Mouse (Mus musculus): ENCODE measurements around the gene Gabbr1.
"Not testable (repeated sequence)": the region's sequence is repeated elsewhere in the genome, so short reads cannot be mapped to it uniquely, and the experiment has no call there.

The Gabbr1 gene

DNA sequence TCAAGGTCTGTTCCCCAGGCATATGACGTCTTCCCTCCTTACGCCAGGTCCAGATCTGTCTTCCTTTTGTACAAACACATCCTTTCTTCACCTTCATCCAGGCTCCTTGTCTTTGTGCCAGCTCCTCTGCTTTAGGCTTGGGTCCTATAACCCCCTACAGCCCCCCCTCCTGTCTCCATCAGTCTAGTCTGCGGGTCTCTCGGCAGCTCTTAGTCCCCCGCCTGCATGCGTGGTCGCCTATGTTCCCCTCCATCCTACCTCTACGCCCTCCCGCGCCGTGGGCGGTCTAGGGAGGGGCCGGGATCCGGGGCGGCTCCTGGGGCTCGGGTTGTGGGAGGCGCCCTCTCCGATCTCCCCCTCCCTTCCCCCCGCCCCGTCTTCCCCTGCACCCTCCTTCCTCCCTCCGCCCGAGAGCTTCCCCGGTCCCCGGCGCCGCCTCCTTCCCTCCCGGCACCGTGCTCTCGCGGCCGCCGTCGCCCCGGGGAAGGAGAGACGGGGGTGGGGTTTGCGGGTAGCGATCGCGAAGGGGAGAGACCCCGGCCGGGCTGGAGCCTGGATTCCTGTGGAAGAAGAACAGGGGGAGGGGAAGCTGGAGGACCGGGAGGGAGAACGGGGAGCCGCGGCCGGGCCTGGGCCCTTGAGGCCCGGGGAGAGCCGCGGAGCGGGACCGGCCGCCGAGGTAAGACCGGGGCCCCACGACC, at the start of gene Gabbr1:
Gene Gabbr1 (plus strand): TSS at position 356 of the 701 bp plus-strand sequence.
- peak; percentile 90 for DNase-seq (ENCODE audit: low read depth, low spot score)

DNA sequence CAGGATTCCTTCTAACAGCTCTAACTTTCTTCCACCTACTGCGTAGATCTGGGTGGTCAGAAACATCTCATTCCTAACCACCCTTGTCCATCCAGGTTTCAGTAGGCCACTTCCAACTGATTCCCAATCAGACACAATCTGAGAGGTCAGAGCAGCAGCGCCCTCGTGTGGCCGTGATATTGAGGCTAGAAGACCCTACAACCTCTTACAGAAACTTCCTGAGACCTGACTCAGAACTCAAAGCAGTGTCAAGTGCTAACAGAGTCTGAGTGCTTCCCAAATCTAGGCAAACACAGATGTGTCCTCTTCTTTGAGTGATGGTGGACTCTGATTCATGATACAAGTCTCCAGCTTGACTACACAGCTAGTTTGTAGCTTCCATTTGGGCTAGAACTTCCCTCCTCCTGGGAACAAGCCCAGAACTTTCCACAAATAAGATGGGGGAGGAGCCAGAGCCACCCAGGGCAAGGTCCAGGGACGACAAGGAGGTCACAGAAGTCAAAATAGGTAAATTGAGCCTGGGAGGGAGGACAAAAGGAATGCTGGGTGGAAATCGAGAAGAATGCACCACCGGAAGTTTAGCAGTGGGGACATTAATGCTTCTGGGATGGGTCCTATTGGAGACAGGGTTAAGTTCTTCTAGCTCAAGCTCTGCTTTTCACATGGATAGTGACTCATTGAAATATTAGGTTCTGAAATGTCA, 48.6 kb upstream of the Gabbr1 start:
- peak; percentile 98 for DNase-seq (ENCODE audit: low read depth, low spot score)

DNA sequence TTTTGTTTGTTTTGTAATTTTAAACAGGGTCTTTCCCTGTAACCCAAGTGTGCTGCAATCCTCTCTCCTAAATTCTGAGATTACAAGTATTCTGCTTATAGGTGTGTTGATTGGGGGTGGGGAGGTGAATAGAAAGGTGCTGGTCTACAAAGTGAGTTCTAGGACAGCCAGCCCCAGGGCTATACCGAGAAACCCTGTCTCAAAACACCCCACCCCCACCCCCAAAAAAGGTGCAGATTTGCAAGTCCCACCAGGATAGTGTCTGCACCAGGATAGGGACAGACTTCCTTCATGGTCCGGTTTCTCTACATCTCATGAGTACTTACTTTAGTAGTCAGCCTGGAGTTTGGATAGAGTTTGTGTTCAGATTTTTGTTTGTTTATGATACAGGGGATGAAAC, 47.3 kb upstream of the Gabbr1 start:
- peak; percentile 74 for DNase-seq (ENCODE audit: low read depth, low spot score)

DNA sequence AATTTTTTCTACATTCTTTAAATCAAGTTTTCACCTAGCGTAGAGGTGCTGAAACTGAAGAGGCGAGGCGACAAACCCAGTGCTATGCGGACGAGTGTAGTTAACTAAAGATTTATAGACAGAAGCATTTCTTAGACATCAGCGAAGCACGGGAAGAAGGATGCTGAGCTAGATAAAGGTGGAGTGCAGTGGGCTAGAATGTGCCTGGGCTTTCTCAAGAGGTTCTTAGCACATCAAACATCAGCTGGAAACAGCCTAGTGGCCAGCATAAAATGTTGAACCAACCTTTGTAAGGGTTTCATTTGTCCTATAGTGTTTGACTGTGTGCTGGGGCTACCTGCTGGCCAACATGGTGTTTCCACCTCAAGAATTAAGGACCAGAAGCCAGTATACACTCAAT, 44.9 kb upstream of the Gabbr1 start, which contains the start of gene Zfp57:
Gene Zfp57 (plus strand): TSS at position 301 of the 400 bp plus-strand sequence.
- DNase-seq (ENCODE audit: low read depth, low spot score) = no peak

DNA sequence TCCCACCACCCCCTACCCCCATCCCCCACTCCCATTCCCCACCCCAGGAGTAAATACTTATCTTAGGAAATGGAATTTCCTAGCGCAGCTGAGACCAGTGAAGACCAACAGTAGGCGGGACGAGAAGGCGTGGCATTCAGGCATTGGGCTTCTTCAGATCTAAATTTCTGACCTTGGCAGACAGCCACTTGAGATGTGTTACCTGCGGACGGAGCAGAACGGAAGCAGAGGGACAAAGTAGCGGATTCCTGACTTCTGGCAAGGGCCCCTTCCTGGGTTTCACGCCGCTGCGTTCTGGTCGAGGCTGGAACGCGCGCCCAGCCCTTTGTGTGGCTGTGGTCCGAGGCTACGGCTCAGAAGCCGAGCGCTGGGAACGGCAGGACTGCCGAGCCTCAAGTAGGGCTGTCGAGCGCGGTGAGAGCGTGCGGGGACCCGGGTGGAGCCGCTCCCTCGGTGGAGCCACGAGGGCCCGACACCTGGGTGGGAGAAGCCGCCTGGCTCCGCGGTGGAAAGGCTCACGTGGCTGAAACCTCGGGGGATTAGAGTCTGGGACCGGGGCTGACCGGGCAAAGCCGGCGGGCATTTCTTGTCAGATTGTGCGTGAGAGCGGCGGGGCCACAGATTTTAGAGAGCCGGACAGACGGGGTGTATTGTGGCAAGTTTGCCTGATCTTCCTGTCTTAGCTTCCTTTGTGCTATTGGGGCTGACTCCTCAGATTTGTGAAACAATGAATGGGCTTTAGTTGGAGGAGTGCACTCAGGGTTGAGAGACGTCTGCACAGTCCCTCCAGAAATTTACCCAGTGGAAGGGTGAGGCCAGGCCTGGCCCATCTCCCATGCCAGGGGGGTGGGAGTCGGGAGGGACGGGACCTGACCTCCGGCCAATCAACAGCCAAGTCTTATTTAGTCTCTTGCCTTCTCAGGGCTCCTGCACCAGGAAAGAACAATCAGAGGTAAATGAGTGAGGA, 43.1 kb upstream of the Gabbr1 start:
- DNase-seq (ENCODE audit: low read depth, low spot score) = peak; percentile 98

DNA sequence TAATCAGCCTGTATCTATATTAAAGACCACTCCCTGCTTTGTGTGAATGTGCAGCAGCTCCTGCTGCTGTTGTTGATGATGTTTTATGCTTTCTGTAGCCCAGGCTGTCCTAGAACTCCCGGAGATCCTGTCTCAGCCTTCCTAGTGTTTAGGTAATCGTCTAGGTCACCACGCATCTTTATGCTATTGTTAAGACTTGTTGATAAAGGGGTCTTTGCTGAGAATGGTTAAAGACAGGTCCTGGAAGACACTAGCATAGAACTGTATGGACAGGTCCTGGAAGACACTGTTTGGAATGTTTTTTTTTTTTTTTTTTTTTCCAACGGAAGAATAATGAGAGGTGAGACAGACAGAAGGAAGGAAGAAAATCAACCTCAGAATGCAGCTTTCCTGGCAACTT, 42.4 kb upstream of the Gabbr1 start:
- no peak for DNase-seq (ENCODE audit: low read depth, low spot score)

DNA sequence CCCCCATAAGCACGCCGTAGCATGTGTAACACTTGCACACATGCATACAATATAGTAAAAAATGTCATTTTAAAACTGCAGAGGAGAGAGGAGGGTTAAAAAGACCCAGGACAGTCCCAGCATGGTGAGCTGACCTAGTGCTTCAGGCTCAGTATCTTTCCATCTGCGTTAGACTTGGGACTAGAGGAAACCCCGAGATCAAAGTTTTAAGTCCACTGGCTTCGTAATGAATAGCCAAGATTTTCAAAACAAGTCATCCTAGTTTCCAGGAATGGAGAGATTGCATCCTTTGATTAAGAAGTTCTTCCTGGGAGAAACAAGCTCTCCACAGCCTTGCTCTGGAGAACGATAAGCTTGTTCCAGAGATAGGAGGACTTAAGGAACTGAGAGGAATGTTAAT, 37.6 kb upstream of the Gabbr1 start:
- no peak for DNase-seq (ENCODE audit: low read depth, low spot score)

DNA sequence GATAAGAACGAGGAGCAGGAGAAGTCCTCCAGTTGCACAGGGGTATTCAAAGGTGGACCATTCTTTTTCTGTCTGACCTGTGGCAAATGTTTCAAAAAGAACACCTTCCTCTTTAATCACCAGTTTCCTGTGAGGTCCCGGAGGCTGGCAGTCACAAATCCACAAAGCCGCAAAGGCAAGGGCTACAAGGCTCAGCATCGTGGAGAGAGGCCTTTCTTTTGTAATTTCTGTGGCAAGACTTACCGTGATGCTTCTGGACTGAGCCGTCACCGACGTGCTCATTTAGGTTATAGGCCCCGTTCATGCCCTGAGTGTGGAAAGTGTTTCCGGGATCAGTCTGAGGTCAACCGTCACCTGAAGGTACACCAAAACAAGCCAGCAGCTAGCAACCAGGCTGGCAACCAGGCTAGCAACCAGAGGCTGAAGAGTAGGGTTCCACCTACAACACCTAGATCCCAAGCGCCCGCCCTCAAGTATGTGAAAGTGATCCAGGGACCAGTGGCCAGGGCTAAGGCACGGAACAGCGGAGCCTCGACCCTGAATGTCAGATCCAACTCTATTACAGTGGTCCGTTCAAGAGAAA, 36.2 kb upstream of the Gabbr1 start:
- no peak for DNase-seq (ENCODE audit: low read depth, low spot score)

DNA sequence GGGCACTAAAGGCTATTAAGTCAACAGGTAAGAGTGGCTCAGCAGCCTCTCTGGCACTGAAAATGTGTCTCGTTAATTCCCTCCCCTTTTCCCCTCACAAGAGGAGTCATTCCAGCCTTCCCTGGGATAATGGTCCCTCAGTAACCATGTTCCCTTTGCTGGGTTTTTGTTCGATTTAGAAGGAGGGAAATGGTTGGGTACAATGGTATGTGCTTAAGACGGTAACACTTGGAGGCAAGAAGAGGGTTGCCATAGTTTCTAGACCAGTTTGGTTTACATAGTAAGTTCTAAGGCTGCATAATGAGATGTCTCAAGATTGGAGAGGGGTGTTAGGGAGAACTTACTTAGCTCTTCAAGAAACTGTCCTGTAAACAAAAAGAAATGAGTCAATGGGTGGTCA, 34.0 kb upstream of the Gabbr1 start:
- DNase-seq (ENCODE audit: low read depth, low spot score) = peak; percentile 70

DNA sequence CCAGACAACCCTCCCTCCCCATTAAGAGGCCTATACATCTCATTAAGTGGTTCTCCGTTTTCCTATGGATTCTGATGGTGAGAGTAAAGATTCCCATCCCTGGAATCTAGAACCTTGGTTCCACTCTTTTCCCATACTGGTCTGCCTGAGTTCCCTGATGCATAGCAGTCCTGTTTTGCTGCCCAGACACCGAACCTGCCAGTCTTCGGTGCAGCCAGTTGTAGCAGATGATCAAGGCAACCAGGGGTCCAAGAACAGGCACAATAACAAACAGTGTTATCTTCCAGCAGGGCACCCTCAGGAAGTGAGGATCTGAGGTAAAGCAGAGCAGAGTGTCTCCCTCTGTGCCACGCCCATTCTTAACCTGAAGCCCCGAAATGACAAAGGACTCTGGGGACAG, 33.6 kb upstream of the Gabbr1 start:
- peak; percentile 65 for DNase-seq (ENCODE audit: low read depth, low spot score)

DNA sequence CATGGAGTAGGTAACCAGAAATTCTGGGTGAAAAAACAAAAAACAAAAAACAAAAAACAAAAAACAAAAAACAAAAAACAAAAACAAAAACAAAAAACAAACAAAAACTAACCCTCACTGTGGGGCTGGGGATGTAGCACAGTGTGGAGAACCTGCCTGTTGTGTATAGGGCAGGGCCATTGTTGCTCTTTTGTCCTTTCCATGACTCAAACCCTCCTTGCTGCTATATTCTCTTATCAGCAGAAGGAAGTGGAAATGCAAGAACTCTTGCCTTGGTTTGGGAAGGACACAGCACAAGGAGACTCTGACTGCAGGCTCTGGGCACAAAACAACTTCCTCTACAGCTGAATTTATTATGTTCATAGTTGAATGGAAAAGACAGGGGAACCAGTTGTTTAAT, 29.4 kb upstream of the Gabbr1 start:
- no peak for DNase-seq (ENCODE audit: low read depth, low spot score)

DNA sequence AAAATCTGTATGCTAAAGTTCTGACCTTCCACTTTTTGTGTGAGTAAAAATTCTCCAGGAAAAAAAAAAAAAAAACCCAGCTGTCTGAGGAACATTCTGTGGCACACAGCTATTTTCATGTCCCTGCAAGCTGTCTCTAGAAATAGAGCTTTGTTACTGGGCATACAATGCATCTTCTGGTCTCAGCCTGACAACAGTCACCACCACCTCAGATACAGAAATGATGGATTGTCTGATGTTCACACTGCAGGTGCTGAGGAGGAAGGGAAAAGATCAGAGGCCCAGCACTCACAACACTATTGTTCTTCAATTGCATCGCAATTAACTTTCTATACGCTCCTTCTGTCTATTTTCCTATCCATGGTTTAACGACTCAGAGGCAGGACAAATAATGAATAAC, 27.4 kb upstream of the Gabbr1 start:
- no peak for DNase-seq (ENCODE audit: low read depth, low spot score)

DNA sequence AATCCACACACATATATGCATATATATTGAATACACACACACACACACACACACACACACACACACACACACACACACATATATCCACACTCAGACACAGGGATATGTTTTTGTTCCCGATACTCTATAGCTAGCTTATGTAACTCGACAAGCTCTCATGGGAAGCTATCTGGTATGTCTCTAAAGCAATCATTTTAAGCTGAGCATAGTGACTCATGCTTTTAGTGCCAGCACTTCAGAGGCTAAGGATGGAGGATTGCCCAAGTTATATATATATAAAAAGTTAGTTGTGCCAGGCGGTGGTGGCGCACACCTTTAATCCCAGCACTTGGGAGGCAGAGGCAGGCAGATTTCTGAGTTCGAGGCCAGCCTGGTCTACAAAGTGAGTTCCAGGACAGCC, 26.5 kb upstream of the Gabbr1 start:
- DNase-seq (ENCODE audit: low read depth, low spot score) = not testable (repeated sequence)

DNA sequence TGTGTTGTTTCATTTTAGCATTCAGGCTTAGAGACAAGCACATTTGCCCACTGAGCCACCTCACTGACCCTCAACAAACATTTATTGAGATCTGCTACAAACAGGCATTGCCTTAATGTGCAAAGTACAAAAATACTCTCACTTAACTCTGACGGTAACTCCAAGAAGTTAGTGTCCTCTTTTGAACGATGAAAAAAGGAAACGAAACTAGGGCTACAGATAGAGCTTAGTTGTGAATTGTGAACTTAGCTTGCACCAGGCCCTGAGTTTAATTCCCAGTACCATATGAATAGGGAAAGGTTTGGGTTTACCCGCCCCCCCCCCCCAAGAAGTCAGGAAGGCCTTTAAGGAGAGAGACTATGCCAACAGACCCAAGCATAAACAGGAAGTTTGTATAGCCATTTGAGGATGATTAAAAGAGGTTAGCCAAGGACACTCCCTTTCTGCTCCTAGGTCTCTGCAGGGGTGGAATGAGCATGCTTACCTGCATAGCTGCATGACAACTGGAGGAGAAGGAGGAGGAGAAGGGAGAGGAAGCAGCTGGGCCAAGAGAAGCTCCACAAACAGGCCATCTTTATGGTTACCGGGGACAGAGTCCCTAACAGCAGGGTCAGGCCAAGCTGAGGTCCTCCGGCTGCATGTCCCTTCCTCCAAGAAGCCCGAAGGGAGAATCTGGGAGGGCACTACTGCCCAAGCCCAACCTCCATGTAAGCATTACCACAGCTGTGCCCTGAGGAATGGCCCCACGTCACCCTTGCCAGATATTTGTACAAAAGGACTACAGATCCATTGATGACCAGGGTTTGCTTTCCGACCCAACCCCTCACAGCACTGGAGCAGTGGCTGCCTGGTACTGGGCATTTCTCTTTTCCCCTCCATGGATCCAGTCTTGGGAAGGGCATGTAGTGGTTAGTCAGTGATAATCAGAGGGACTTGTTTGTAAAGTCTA, 22.9 kb upstream of the Gabbr1 start, which contains the start of gene Mog:
Gene Mog (minus strand): TSS at position 771 of the 949 bp plus-strand sequence.
- no peak for DNase-seq (ENCODE audit: low read depth, low spot score)

DNA sequence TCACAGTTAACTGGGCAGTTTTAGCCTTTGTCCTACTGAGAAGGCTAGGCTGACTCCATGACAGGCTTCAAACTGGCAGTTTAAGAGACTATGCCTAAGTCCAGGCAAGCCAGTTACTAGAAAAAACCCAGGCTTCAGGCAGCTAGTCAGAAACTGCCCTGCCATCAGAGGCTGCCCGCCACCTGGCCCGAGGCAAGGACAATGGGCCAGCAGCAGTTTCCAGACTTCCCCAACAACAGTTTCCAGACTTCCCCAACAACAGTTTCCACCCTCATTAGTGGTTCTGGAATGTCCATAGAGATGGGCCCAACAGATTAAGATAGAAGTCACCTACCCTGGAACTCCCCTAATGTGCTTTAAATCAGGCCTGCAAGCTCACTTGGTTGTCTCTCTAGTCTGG, 19.3 kb upstream of the Gabbr1 start:
- DNase-seq (ENCODE audit: low read depth, low spot score) = peak; percentile 47

DNA sequence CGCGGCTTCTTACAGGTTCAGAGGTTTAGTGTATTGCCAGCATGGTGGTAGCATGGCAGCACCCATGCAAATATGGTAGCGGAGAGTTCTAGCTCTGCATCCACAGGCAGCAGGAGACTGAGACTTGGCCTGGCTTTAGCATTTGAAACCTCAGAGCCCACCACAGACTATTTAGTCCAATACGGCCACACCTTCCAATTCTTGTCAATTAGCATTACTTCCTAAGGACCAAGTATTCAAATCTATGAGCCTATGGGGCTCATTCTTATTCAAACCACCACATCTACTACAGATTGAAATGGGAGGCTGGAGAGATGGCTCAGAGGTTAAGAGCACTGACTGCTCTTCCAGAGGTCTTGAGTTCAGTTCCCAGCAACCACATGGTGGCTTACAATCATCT, 18.3 kb upstream of the Gabbr1 start:
- peak; percentile 93 for DNase-seq (ENCODE audit: low read depth, low spot score)

DNA sequence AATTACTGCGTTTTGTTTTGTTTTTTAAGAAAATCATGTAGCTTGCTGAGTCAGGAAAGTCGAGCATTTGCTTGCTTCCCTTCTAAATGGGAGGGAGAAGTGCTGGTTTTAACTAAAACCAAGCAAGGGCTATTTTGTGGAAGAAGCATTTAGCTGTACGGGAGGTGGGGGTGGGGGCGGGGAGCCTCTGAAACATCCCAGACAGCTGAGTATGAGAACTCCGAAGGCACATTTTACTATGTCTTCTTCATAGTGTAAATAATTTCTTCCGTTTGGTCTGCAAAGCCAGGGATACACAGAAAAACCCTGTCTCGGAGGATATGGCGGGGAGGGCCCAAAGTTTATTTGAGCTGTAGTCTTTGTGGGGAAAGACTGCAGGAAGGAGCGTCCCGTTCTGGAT, 17.6 kb upstream of the Gabbr1 start:
- DNase-seq (ENCODE audit: low read depth, low spot score) = peak; percentile 67

DNA sequence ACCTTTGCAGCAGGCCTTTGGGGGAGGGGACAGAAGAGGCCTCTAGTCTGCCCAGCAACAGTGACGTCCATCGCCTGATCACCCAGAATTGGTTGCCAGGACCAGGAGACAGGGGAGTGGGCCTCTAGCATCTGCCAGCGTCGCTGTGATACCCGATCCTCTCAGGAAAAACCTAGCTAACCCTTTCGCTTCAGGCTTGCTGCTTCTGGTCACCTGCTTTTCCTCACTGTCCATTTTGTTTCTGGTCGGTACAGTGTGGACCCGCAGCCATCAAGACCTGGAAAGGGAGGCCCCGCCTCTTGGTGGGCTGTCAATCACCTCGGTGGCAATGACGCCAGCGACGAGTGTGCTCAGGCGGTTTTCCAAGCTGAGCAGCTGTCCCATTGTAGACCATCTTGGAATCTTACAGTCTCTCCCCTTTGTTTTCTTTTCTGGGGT, 17.1 kb upstream of the Gabbr1 start:
- peak; percentile 99 for DNase-seq (ENCODE audit: low read depth, low spot score)

DNA sequence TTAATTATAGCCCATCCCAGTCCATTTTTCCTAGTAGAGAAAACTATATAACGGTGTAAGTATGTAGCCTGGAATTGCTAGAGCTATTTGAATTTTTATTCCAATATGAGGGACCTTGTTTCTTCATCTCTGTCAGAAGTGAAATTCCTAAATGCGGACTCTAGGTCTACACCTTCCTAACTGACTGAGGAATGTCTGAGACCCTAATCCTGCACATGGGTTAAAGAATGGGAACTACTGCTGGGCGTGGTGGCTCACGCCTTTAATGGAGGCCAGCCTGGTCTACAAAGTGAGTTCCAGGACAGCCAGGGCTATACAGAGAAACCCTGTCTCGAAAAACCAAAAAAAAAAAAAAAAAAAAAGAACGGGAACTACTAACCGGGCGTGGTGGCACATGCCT, 16.6 kb upstream of the Gabbr1 start:
- peak; percentile 55 for DNase-seq (ENCODE audit: low read depth, low spot score)

DNA sequence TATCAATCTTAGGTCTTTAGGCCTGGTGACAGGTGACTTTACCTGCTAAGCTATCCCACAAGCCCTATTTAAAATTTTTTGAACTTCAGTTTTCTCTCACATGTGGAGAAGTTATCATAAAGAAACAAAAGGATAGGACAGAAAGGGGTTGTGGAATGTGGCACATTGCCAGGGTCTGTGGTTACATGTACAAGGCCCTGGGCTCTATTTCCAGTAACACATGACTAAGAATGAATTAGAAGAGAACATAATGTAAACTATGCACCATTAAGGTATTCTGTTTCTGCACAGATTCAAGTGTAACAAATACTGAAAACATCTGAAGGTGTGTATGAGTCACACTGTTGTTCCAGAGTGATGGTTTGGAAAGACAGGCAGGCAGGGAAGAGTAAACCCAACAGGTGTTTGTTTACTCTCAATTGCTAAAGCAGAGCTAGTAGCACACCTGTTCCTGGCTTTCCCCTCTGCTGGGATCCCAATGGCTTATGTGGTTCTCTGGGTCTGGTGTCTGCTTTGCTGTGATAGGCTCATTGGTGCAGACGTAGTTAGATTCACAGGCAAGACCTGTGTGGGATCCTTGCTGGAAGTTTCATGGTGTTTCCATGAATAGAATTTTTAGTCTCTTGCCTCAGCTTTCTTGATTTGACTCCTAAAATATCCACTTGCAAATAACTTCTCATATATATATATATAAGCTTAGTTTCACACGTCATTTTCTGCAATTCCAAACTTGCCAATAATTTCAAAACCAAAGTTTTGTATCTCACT, 6.5 kb upstream of the Gabbr1 start:
- DNase-seq (ENCODE audit: low read depth, low spot score) = no peak
